Mouse (Mus musculus) G1E (cell line): ENCODE data around the gene 4930535I16Rik. TPM values are rescaled to one million over a fixed set of nuclear protein-coding genes. Genes with fewer than 3 reads are reported as not detected.
"Not testable (repeated sequence)": the region's sequence is repeated elsewhere in the genome, so short reads cannot be mapped to it uniquely, and the experiment has no call there.

Experiments used
- ATAC-seq: 2 replicates; pipeline ENCODE4 v1.8.0; 2016; ENCODE audit warnings: mild to moderate bottlenecking; ENCODE audit not compliant: insufficient number of reproducible peaks, poor library complexity, low FRiP score, severe bottlenecking; ENCODE audit errors: extremely low read depth
- DNase-seq: peaks from one replicate; pipeline ENCODE4 v3.0.0; 2012; ENCODE audit warnings: low spot score
- H3K27me3 ChIP-seq: 2 replicates; pipeline ENCODE4 v1.6.1; 2012; ENCODE audit warnings: mild to moderate bottlenecking, low read length, inconsistent platforms; ENCODE audit not compliant: insufficient read depth
- H3K36me3 ChIP-seq: replicated peaks from 2 replicates; pipeline ENCODE3; 2012; ENCODE audit warnings: mild to moderate bottlenecking, inconsistent platforms
- H3K4me1 ChIP-seq: 2 replicates; pipeline ENCODE4 v1.6.1; 2012; ENCODE audit warnings: low read depth, low read length, inconsistent platforms, mixed read lengths; ENCODE audit not compliant: insufficient read depth
- H3K4me3 ChIP-seq: 2 replicates; pipeline ENCODE4 v1.5.1; 2012; ENCODE audit warnings: low read depth, mild to moderate bottlenecking, inconsistent platforms, low read length, moderate library complexity, mixed read lengths
- H3K9me3 ChIP-seq: replicated peaks from 2 replicates; pipeline ENCODE4 v1.6.1; 2012; ENCODE audit warnings: inconsistent platforms
- CTCF ChIP-seq: IDR thresholded peaks from 2 replicates; pipeline ENCODE4 v1.5.1; 2012; ENCODE audit warnings: low read depth, low read length, inconsistent platforms, mixed read lengths
- GATA1 ChIP-seq: IDR thresholded peaks from 2 replicates; pipeline ENCODE4 v1.6.1; 2012; ENCODE audit warnings: borderline replicate concordance, low read length, inconsistent platforms, mixed read lengths
- GATA2 ChIP-seq: IDR thresholded peaks from 2 replicates; pipeline ENCODE4 v1.6.1; 2012; ENCODE audit warnings: low read depth, low read length, inconsistent platforms, borderline replicate concordance
- POLR2AphosphoS5 ChIP-seq: IDR thresholded peaks from 2 replicates; pipeline ENCODE4 v1.6.1; 2012; ENCODE audit warnings: low read depth, low read length, inconsistent platforms; ENCODE audit not compliant: insufficient replicate concordance
- TAL1 ChIP-seq: conservative IDR thresholded peaks from 2 replicates; pipeline ENCODE4 v1.6.1; 2012; ENCODE audit warnings: low read depth, low read length, inconsistent platforms, mixed read lengths
- polyA plus RNA-seq: library from polyadenylated mRNA; stranded (reverse); fragments of >175 nt; gene quantifications from 2 replicates; pipeline ENCODE4 v1.2.3, GENCODE M21; 2012
- total RNA-seq, 2 experiments: library from RNA; stranded (forward) in 1 of 2; stranded (reverse) in 1 of 2; fragments of 200-1000 nt in 1 of 2; fragments of >200 nt in 1 of 2; fragmentation: Nextera tagmentation in 1 of 2; gene quantifications; 2 replicates each; pipeline ENCODE4 v1.2.3; 2014 to 2017

Gene 4930535I16Rik
- total and polyA plus RNA-seq, 3 experiments = not detected

GRCm38 (mm10) chr4:123952059-123952458, 34.2 kb upstream of the 4930535I16Rik start:
- H3K4me1 ChIP-seq = no peaks in the 10 kb centered on the region
- H3K4me3 ChIP-seq = no peak overlapping the region
- H3K9me3 ChIP-seq = no peaks in the 10 kb centered on the region
- ATAC-seq (no peak), DNase-seq (no peak)
- no peaks in the 10 kb centered on the region for H3K36me3 ChIP-seq
- TF ChIP-seq TAL1 (no peak), GATA2 (no peak), POLR2AphosphoS5 (no peak), CTCF (no peak), GATA1 (no peak)
- H3K27me3 ChIP-seq = peaks cover 26% of the 10 kb centered on the region

- DNase-seq = no peak
- peaks cover 24% of the 10 kb centered on the region for H3K27me3 ChIP-seq
Measured at GRCm38 (mm10) chr4:123949649-123950048, 31.8 kb upstream of the 4930535I16Rik start.

GRCm38 (mm10) chr4:123948901-123949300, 31.1 kb upstream of the 4930535I16Rik start:
- TF ChIP-seq GATA1 (no peak), CTCF (no peak), POLR2AphosphoS5 (no peak), GATA2 (no peak), TAL1 (no peak)
- H3K9me3 ChIP-seq = no peaks in the 10 kb centered on the region
- H3K4me3 ChIP-seq = no peak overlapping the region
- peaks cover 25% of the 10 kb centered on the region for H3K27me3 ChIP-seq
- DNase-seq (no peak), ATAC-seq (no peak)
- no peaks in the 10 kb centered on the region for H3K4me1 ChIP-seq
- H3K36me3 ChIP-seq = no peaks in the 10 kb centered on the region

More at GRCm38 (mm10) chr4:123949649-123950048, 31.8 kb upstream of the 4930535I16Rik start:
- H3K9me3 ChIP-seq = no peaks in the 10 kb centered on the region
- no peaks in the 10 kb centered on the region for H3K4me1 ChIP-seq
- no peak overlapping the region for H3K4me3 ChIP-seq
- ATAC-seq = no peak
- no peak for TF ChIP-seq TAL1
- TF ChIP-seq GATA1 = no peak
- no peak for TF ChIP-seq POLR2AphosphoS5
- no peak for TF ChIP-seq CTCF
- no peak for TF ChIP-seq GATA2
- H3K36me3 ChIP-seq = no peaks in the 10 kb centered on the region

GRCm38 (mm10) chr4:123947149-123947548, 29.3 kb upstream of the 4930535I16Rik start:
- H3K36me3 ChIP-seq = no peaks in the 10 kb centered on the region
- TF ChIP-seq CTCF = no peak
- TF ChIP-seq GATA1 = no peak
- no peak for TF ChIP-seq GATA2
- TF ChIP-seq TAL1 = no peak
- no peak for TF ChIP-seq POLR2AphosphoS5
- no peaks in the 10 kb centered on the region for H3K9me3 ChIP-seq
- DNase-seq = no peak
- H3K4me1 ChIP-seq = no peaks in the 10 kb centered on the region
- no peak for ATAC-seq
- H3K4me3 ChIP-seq = no peak overlapping the region
- H3K27me3 ChIP-seq = peaks cover 28% of the 10 kb centered on the region

- no peak for DNase-seq
- H3K4me1 ChIP-seq = no peaks in the 10 kb centered on the region
- TF ChIP-seq TAL1 = no peak
- no peak for TF ChIP-seq CTCF
- no peak for TF ChIP-seq POLR2AphosphoS5
- TF ChIP-seq GATA1 = no peak
- no peak overlapping the region for H3K4me3 ChIP-seq
- H3K36me3 ChIP-seq = no peaks in the 10 kb centered on the region
- no peak for ATAC-seq
- H3K27me3 ChIP-seq = peaks cover 30% of the 10 kb centered on the region
- no peaks in the 10 kb centered on the region for H3K9me3 ChIP-seq
Measured at GRCm38 (mm10) chr4:123946701-123947100, 28.9 kb upstream of the 4930535I16Rik start.

GRCm38 (mm10) chr4:123940878-123941277, 23.1 kb upstream of the 4930535I16Rik start:
- Histone ChIP-seq H3K27me3 (peaks cover 12% of the 10 kb centered on the region), H3K36me3 (peaks cover 19% of the 10 kb centered on the region)
- not testable (repeated sequence) for H3K4me3 ChIP-seq, H3K4me1 ChIP-seq, ATAC-seq, H3K9me3 ChIP-seq, DNase-seq

- DNase-seq (peak; percentile 21), ATAC-seq (no peak)
- Histone ChIP-seq H3K4me3 (no peak overlapping the region), H3K9me3 (no peaks in the 10 kb centered on the region), H3K36me3 (peaks cover 29% of the 10 kb centered on the region), H3K4me1 (no peaks in the 10 kb centered on the region), H3K27me3 (peaks cover 12% of the 10 kb centered on the region)
- TF ChIP-seq TAL1 = no peak
- TF ChIP-seq CTCF = peak; percentile 51; the same call in 1 of the 2 replicates
- TF ChIP-seq GATA1 = no peak
- TF ChIP-seq GATA2 = no peak
- no peak for TF ChIP-seq POLR2AphosphoS5
Measured at GRCm38 (mm10) chr4:123939838-123940237, 22.0 kb upstream of the 4930535I16Rik start.
